Mouse (Mus musculus) CH12.LX (cell line): ENCODE measurements at regions not wholly inside any gene's neighbourhood (a gene's known extent, or its start where the extent isn't known, plus 50 kb on each side); places are given as distances from the start of the nearest gene placed in this dataset.

Source experiments
- CTCF ChIP-seq, 2 experiments: IDR thresholded peaks in 1 of 2; conservative IDR thresholded peaks in 1 of 2; 2 replicates each; pipeline ENCODE4 v1.5.1; 2011 to 2012; ENCODE audit warnings: low read depth in 2 of 2, low read length in 2 of 2, improper control_type of control experiment in 1 of 2, inconsistent platforms in 1 of 2, mild to moderate bottlenecking in 1 of 2, moderate library complexity in 1 of 2
- ELF1 ChIP-seq: IDR thresholded peaks from 2 replicates; pipeline ENCODE4 v1.6.1; 2014; ENCODE audit warnings: low read depth, mild to moderate bottlenecking, inconsistent platforms, low read length, improper control_type of control experiment
- GABPA ChIP-seq: IDR thresholded peaks from 2 replicates; pipeline ENCODE4 v1.6.1; 2012; ENCODE audit warnings: low read depth, low read length, improper control_type of control experiment, inconsistent platforms; ENCODE audit not compliant: insufficient replicate concordance
- HCFC1 ChIP-seq: IDR thresholded peaks from 2 replicates; pipeline ENCODE4 v1.6.1; 2012; ENCODE audit warnings: low read depth, mild to moderate bottlenecking, inconsistent platforms, low read length, improper control_type of control experiment
- MAFK ChIP-seq: IDR thresholded peaks from 2 replicates; pipeline ENCODE4 v1.6.1; 2011; ENCODE audit warnings: low read length, improper control_type of control experiment; ENCODE audit not compliant: insufficient replicate concordance
- MAX ChIP-seq: IDR thresholded peaks from 2 replicates; pipeline ENCODE4 v1.6.1; 2011; ENCODE audit warnings: low read length, improper control_type of control experiment
- MXI1 ChIP-seq: IDR thresholded peaks from 2 replicates; pipeline ENCODE4 v1.6.1; 2011; ENCODE audit warnings: mild to moderate bottlenecking, low read depth, low read length, improper control_type of control experiment
- MYC ChIP-seq: IDR thresholded peaks from 2 replicates; pipeline ENCODE4 v1.6.1; 2011; ENCODE audit warnings: low read depth, mild to moderate bottlenecking, improper control_type of control experiment, low read length
- POLR2A ChIP-seq: IDR thresholded peaks from 2 replicates; pipeline ENCODE4 v1.6.1; 2011; ENCODE audit warnings: low read depth, mild to moderate bottlenecking, improper control_type of control experiment, low read length
- SMC3 ChIP-seq: IDR thresholded peaks from 2 replicates; pipeline ENCODE4 v1.6.1; 2011; ENCODE audit warnings: low read depth, low read length, improper control_type of control experiment
- ZMIZ1 ChIP-seq: IDR thresholded peaks from 2 replicates; pipeline ENCODE4 v1.6.1; 2012; ENCODE audit warnings: low read depth, mild to moderate bottlenecking, inconsistent platforms, low read length, improper control_type of control experiment

GRCm38 (mm10) chr16:15491328-15491999, 174.2 kb downstream of the Gm21897 start:
- no peak for TF ChIP-seq SMC3
- no peak for TF ChIP-seq CTCF (conservative IDR thresholded peaks at IDR 0.05 in 1 of 2, IDR thresholded peaks at IDR 0.05 in 1 of 2; ENCODE audit: low read depth in 2 of 2, low read length in 2 of 2)
- TF ChIP-seq GABPA: no peak
- TF ChIP-seq ELF1: no peak
- no peak for TF ChIP-seq ZMIZ1
- no peak for TF ChIP-seq MYC
- TF ChIP-seq MXI1: no peak
- TF ChIP-seq POLR2A: no peak
- TF ChIP-seq MAFK: no peak
- no peak for TF ChIP-seq MAX
- no peak for TF ChIP-seq HCFC1
